ENCODE assay signal across 16 mouse cellular contexts in genomic region chr1:132295506-132295905, GRCm38 (mm10). TPM values are rescaled to one million over a fixed set of nuclear protein-coding genes. Genes with fewer than 3 reads are reported as not detected.
DNase-seq lines count a peak whose midpoint lies in the region; ATAC-seq and TF ChIP-seq lines count a peak whose summit lies in the region.
"Had no signal": no experiment of that assay in that cellular context is flagged by ENCODE, and none has a peak within 500 bp of the region (broad histone marks: within the 10 kb centered on the region; RNA-seq: fewer than 3 reads in every experiment).

No protein-coding gene starts in this region.

- WGBS in forebrain, embryonic 10.5 days, result 61% methylated on average over 7 of the region's 7 CpGs
- WGBS in forebrain, embryonic 12.5 days, result 65% methylated on average over 7 of the region's 7 CpGs
- 62% methylated on average over 7 of the region's 7 CpGs for WGBS in lung, postnatal 0 days
- 80% methylated on average over 7 of the region's 7 CpGs for WGBS in lung, adult 2 months
- whole genome bisulfite sequencing in midbrain, embryonic 14.5 days, result 69% methylated on average over 7 of the region's 7 CpGs

- no peaks in the 10 kb centered on the region for H3K9me3 ChIP-seq in forebrain, embryonic 10.5 days
- no peaks in the 10 kb centered on the region for H3K9me3 ChIP-seq in forebrain, embryonic 12.5 days
- no peaks in the 10 kb centered on the region for H3K9me3 ChIP-seq in lung, postnatal 0 days (ENCODE audit: low read length)
- no peaks in the 10 kb centered on the region for H3K9me3 ChIP-seq in midbrain, embryonic 14.5 days (ENCODE audit: control insufficient read depth, low read length)
- H3K9me3 ChIP-seq: embryonic facial prominence, embryonic 13.5 days; limb, embryonic 10.5 days had no signal

- DNase-seq in forebrain, embryonic 10.5 days (ENCODE audit: extremely low spot score, low spot score), result no peak
- peak; percentile 85 for DNase-seq in lung, postnatal 0 days (ENCODE audit: low spot score)
- DNase-seq in lung, adult 2 months, result no peak
- DNase-seq in brain, embryonic 14.5 days (ENCODE audit: low read depth), result peak; percentile 77
- DNase-seq in midbrain, embryonic 14.5 days, result peak; percentile 71
- DNase-seq in left cerebral cortex, adult 2 months (ENCODE audit: extremely low spot score in 1 of 2, low spot score in 2 of 2), result no peak
- DNase-seq in heart, adult 18-20 months, result no peak
- DNase-seq: cerebellum, adult 8-10 months; layer of hippocampus, postnatal 36 days; thymus, postnatal 36 days had no signal

- peaks cover 75% of the 10 kb centered on the region for H3K27me3 ChIP-seq in forebrain, embryonic 10.5 days (ENCODE audit: poor library complexity, severe bottlenecking)
- peaks cover 48% of the 10 kb centered on the region for H3K27me3 ChIP-seq in forebrain, embryonic 12.5 days
- H3K27me3 ChIP-seq in lung, postnatal 0 days (replicated peaks; ENCODE audit: insufficient read depth, low read length), result 0 out of 2 replicates have a peak, but pooled peaks cover 3% of the 10 kb centered on the region
- no peaks in the 10 kb centered on the region for H3K27me3 ChIP-seq in midbrain, embryonic 14.5 days (ENCODE audit: control insufficient read depth, insufficient read depth, low read length)

- H3K4me1 ChIP-seq in forebrain, embryonic 10.5 days, result peaks cover 91% of the 10 kb centered on the region
- H3K4me1 ChIP-seq in forebrain, embryonic 12.5 days, result peaks cover 58% of the 10 kb centered on the region
- H3K4me1 ChIP-seq in lung, postnatal 0 days (ENCODE audit: insufficient read depth, low read depth, low read length), result peaks cover 25% of the 10 kb centered on the region; the same call in 1 of the 2 replicates
- H3K4me1 ChIP-seq in lung, adult 2 months (ENCODE audit: control insufficient read depth, insufficient read depth, low read length), result peaks cover 10% of the 10 kb centered on the region
- peaks cover 63% of the 10 kb centered on the region for H3K4me1 ChIP-seq in midbrain, embryonic 14.5 days (ENCODE audit: control insufficient read depth, insufficient read depth, low read length)

- no peak overlapping the region for H3K4me3 ChIP-seq in forebrain, embryonic 10.5 days
- no peak overlapping the region for H3K4me3 ChIP-seq in forebrain, embryonic 12.5 days (replicated peaks)
- H3K4me3 ChIP-seq in lung, postnatal 0 days (ENCODE audit: low read depth, low read length), result no peak overlapping the region
- no peak overlapping the region for H3K4me3 ChIP-seq in lung, adult 2 months (replicated peaks; ENCODE audit: extremely low read depth, low read depth, low read length)
- H3K4me3 ChIP-seq in midbrain, embryonic 14.5 days (replicated peaks; ENCODE audit: low read depth, low read length), result no peak overlapping the region
- no peak overlapping the region for H3K4me3 ChIP-seq in left cerebral cortex, adult 2 months
- H3K4me3 ChIP-seq: embryonic facial prominence, embryonic 13.5 days; limb, embryonic 10.5 days had no signal

- peak overlapping the region; percentile 51; the same call in 1 of the 2 replicates for H3K27ac ChIP-seq in forebrain, embryonic 10.5 days
- no peak overlapping the region for H3K27ac ChIP-seq in forebrain, embryonic 12.5 days
- peak overlapping the region; percentile 64 for H3K27ac ChIP-seq in lung, postnatal 0 days (ENCODE audit: low read length)
- peak overlapping the region; percentile 6; the same call in 1 of the 2 replicates for H3K27ac ChIP-seq in midbrain, embryonic 14.5 days (replicated peaks; ENCODE audit: low read depth, low read length)
- no peak overlapping the region for H3K27ac ChIP-seq in left cerebral cortex, adult 2 months
- H3K27ac ChIP-seq: embryonic facial prominence, embryonic 13.5 days; limb, embryonic 10.5 days had no signal

- H3K9ac ChIP-seq in forebrain, embryonic 12.5 days, result no peak overlapping the region
- H3K9ac ChIP-seq in lung, postnatal 0 days (replicated peaks; ENCODE audit: low read depth), result no peak overlapping the region
- no peak overlapping the region for H3K9ac ChIP-seq in midbrain, embryonic 14.5 days (replicated peaks; ENCODE audit: low read length)
- H3K9ac ChIP-seq: embryonic facial prominence, embryonic 13.5 days had no signal

- TF ChIP-seq CTCF in lung, postnatal 0 days (IDR thresholded peaks at IDR 0.05), result no peak
- no peak for TF ChIP-seq CTCF in lung, adult 2 months (IDR thresholded peaks at IDR 0.05; ENCODE audit: insufficient read depth, low read length)
- no peak for TF ChIP-seq CTCF in brain, embryonic 14.5 days (IDR thresholded peaks at IDR 0.05; ENCODE audit: borderline replicate concordance, extremely low read depth, insufficient read depth, insufficient read length)
- no peak for TF ChIP-seq CTCF in left cerebral cortex, adult 2 months (IDR thresholded peaks at IDR 0.05)

- no peaks in the 10 kb centered on the region for H3K36me3 ChIP-seq in forebrain, embryonic 10.5 days (replicated peaks)
- no peaks in the 10 kb centered on the region for H3K36me3 ChIP-seq in forebrain, embryonic 12.5 days (replicated peaks)
- H3K36me3 ChIP-seq in lung, postnatal 0 days (ENCODE audit: insufficient read depth, low read length), result no peaks in the 10 kb centered on the region
- H3K36me3 ChIP-seq in midbrain, embryonic 14.5 days (ENCODE audit: control insufficient read depth, insufficient read depth, low read length), result no peaks in the 10 kb centered on the region
- H3K36me3 ChIP-seq: embryonic facial prominence, embryonic 13.5 days; limb, embryonic 10.5 days had no signal

- no peak overlapping the region for H3K4me2 ChIP-seq in forebrain, embryonic 12.5 days
- no peak overlapping the region for H3K4me2 ChIP-seq in lung, postnatal 0 days (replicated peaks; ENCODE audit: low read depth, low read length)
- H3K4me2 ChIP-seq in midbrain, embryonic 14.5 days (ENCODE audit: low read length), result no peak overlapping the region
- H3K4me2 ChIP-seq: embryonic facial prominence, embryonic 13.5 days; liver, embryonic 11.5 days had no signal

- no peak for TF ChIP-seq POLR2A in lung, adult 2 months (IDR thresholded peaks at IDR 0.05; ENCODE audit: borderline replicate concordance, extremely low read depth, low read depth, low read length)
- TF ChIP-seq POLR2A in brain, embryonic 14.5 days (IDR thresholded peaks at IDR 0.05; ENCODE audit: borderline replicate concordance, extremely low read depth, insufficient read depth, insufficient read length, poor library complexity, severe bottlenecking), result no peak

- intact Hi-C loops in left cerebral cortex, adult 2 months (cut with DNase I), result no loop called here

- no peak for ATAC-seq in forebrain, embryonic 12.5 days (ENCODE audit: low FRiP score)
- ATAC-seq in lung, postnatal 0 days, result peak; percentile 57
- ATAC-seq in midbrain, embryonic 14.5 days (ENCODE audit: low FRiP score, low TSS enrichment), result no peak

- no peak for TF ChIP-seq EP300 in lung, postnatal 0 days (IDR thresholded peaks at IDR 0.05)

RNA-seq across cellular contexts. Expression of gene Klhdc8a, which starts 2.9 kb away (rescaled TPM):
- 0.30 and 0.33 TPM in 2 replicates for polyA plus RNA-seq in forebrain, embryonic 10.5 days (2016; fragmentation: Nextera tagmentation; extraction: Ambion mirVana)
- polyA plus RNA-seq in forebrain, embryonic 12.5 days (2016; fragmentation: Nextera tagmentation; extraction: Ambion mirVana), result 1.7 TPM in 2 replicates
- polyA plus RNA-seq in lung, postnatal 0 days (2015; fragmentation: Nextera tagmentation; extraction: Ambion mirVana), result 4.1 and 4.4 TPM in 2 replicates
- 3.2 and 4.6 TPM in 2 replicates for polyA plus RNA-seq in lung, adult 2 months (2012; rRNA removed)
- polyA plus RNA-seq in brain, embryonic 14.5 days (2012; rRNA removed), result 5.7 and 8.1 TPM in 2 replicates
- 10.1 and 11.1 TPM in 2 replicates for polyA plus RNA-seq in midbrain, embryonic 14.5 days (2014; fragmentation: Nextera tagmentation; extraction: Ambion mirVana)
- total RNA-seq in left cerebral cortex, adult 2 months (2021), result 10 to 100 TPM; 12.2 to 13.2 TPM
- 10 to 100 TPM; 16.7 to 25.6 TPM for total RNA-seq in heart, adult 18-20 months (2021)
- total RNA-seq: hematopoietic stem cell, adult 5-6 weeks; neutrophil, adult 5-6 weeks had no signal
- polyA plus RNA-seq: limb, embryonic 10.5 days had no signal

RNA-seq across cellular contexts. Expression of gene Nuak2, which starts 20.4 kb away (rescaled TPM):
- 49.9 TPM in 2 replicates for polyA plus RNA-seq in forebrain, embryonic 10.5 days (2016; fragmentation: Nextera tagmentation; extraction: Ambion mirVana)
- 49.9 and 54.0 TPM in 2 replicates for polyA plus RNA-seq in forebrain, embryonic 12.5 days (2016; fragmentation: Nextera tagmentation; extraction: Ambion mirVana)
- 11.9 and 12.1 TPM in 2 replicates for polyA plus RNA-seq in lung, postnatal 0 days (2015; fragmentation: Nextera tagmentation; extraction: Ambion mirVana)
- polyA plus RNA-seq in lung, adult 2 months (2012; rRNA removed), result 9.6 and 10.4 TPM in 2 replicates
- polyA plus RNA-seq in brain, embryonic 14.5 days (2012; rRNA removed), result 22.3 and 23.7 TPM in 2 replicates
- polyA plus RNA-seq in midbrain, embryonic 14.5 days (2014; fragmentation: Nextera tagmentation; extraction: Ambion mirVana), result 22.3 and 38.0 TPM in 2 replicates
- total RNA-seq in left cerebral cortex, adult 2 months (2021), result 1 to 10 TPM; 1.4 TPM
- 1 to 10 TPM; 4.2 to 4.4 TPM for total RNA-seq in heart, adult 18-20 months (2021)

Comparison
In these comparisons a context has a peak if more than half of its experiments do, and no peak if none do; other contexts are left out.
1. DNase-seq: peak in lung, postnatal 0 days (single experiment), brain, embryonic 14.5 days (single experiment) and midbrain, embryonic 14.5 days (single experiment); none in forebrain, embryonic 10.5 days (single experiment), lung, adult 2 months (single experiment), left cerebral cortex, adult 2 months (0 of 2) and heart, adult 18-20 months (0 of 2).
2. H3K27ac ChIP-seq: peak in forebrain, embryonic 10.5 days (single experiment), lung, postnatal 0 days (single experiment) and midbrain, embryonic 14.5 days (single experiment); none in forebrain, embryonic 12.5 days (single experiment) and left cerebral cortex, adult 2 months (single experiment).